Mouse (Mus musculus) lung, postnatal 0 days (tissue): Measurements from ENCODE around the gene Gab2.

ENCODE experiments used
- CTCF ChIP-seq: IDR thresholded peaks from 2 replicates; pipeline ENCODE4 v1.5.1; 2016; ENCODE audit warnings: antibody characterized with exemption, mild to moderate bottlenecking
- EP300 ChIP-seq: IDR thresholded peaks from 2 replicates; pipeline ENCODE4 v1.6.1; 2016; ENCODE audit warnings: antibody characterized with exemption, mild to moderate bottlenecking, control low read depth

DNA sequence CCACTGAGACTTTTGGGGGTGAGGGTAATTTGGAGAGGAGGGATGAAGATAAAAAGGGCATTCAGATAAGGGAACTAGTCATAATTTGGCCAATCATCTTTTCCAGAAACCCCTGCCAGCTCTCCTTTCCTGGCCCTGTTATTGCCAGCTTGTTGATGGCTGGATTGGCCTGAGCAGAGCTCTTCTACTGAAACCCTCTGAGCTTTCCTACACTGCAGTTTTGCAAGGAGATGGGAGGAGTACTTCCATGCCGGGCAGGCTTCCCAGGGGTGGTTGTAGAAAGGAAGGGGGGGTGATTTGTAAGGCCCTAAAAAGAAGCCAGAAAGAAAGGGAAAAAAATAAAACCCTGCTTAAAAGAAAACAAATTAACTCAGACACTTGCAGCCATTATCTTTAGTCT lies 181.2 kb downstream of the Gab2 start:
- TF ChIP-seq CTCF (no peak), EP300 (no peak)
